Mouse (Mus musculus) kidney, postnatal 25 days (tissue): Measurements from ENCODE around the gene Lats1.
"Not testable (repeated sequence)": the region's sequence is repeated elsewhere in the genome, so short reads cannot be mapped to it uniquely, and the experiment has no call there.

Experiments
- DNase-seq, 2 experiments: peaks; one replicate each; pipeline ENCODE4 v3.0.0; 2021; ENCODE audit warnings: mixed read lengths in 2 of 2

Lats1 gene

DNA sequence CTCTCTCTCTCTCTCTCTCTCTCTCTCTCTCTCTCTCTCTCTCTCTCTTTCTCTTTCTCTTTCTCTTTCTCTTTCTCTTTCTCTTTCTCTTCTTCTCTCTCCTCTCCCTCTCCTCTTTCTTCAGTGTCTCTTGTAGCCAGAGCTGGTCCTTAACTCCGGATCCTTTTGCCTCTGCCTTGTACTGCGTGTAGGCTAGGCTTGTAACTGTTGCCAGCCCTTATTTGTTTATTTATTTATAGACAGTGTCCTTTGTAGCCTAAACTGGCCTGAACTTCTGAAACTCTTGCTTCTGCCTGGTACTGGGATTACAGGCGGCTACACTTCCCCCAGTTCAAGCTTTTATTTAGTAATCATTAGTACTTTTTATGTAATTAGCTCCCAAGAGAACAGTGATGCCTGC is 46.0 kb downstream of the Lats1 start:
- no peak for DNase-seq

- DNase-seq, result no peak
Measured at GRCm38 (mm10) chr10:7731582-7731981, 50.6 kb downstream of the Lats1 start.

- no peak for DNase-seq
Measured at GRCm38 (mm10) chr10:7737122-7737521, 56.1 kb downstream of the Lats1 start.

DNA sequence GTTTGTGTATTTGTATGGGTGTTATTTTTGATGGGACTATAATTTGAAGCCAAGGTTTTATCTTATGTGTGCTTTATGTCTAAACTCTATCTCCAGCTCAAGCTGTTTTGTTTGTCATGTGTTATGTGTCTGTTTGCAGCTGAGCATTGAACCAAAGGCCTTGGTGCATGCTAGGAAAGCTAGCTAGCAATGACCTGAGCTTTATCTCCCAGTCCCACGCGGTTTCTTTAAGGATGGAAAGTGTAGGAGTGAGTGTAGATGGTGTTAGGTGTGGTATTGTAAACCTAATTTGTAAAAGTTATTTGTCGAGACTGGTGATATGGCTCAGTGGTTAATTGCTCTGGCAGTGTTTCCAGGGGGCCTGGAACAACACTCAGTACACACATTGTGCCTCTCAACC is 56.9 kb downstream of the Lats1 start:
- no peak for DNase-seq

DNA sequence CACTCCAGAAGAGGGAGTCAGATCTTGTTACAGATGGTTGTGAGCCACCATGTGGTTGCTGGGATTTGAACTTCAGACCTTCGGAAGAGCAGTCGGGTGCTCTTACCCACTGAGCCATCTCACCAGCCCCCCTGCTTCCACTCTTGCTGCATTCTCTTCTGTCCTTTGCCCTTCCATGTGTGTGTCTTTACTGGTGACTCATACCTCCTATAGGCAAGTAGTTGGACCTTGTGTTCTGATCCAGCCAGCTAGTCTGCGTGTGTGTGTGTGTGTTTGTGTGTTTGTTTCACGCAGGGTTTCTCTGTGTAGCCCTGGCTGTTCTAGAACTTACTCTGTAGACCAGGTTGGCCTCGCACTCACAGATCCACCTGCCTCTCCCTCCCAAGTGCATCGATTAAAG is 64.5 kb downstream of the Lats1 start:
- DNase-seq, result not testable (repeated sequence)

- no peak for DNase-seq
Measured at GRCm38 (mm10) chr10:7748752-7749151, 67.7 kb downstream of the Lats1 start.

- no peak for DNase-seq
Measured at GRCm38 (mm10) chr10:7757544-7757943, 76.5 kb downstream of the Lats1 start.
